Mouse (Mus musculus) lung, embryonic 16.5 days (tissue): ENCODE measurements around the gene Bola3. TPM values are rescaled to one million over a fixed set of nuclear protein-coding genes. Genes with fewer than 3 reads are reported as not detected.

Experiments
- ATAC-seq: fragments of 200-750 bp; cut with Nextera tagmentation; 2 replicates; pipeline ENCODE4 v1.8.0; 2017; ENCODE audit warnings: low read depth, mild to moderate bottlenecking, moderate library complexity
- H3K27ac ChIP-seq: fragments of 300-500 bp; sonication (generic); 2 replicates; pipeline ENCODE4 v1.5.1; 2014; ENCODE audit warnings: mild to moderate bottlenecking, control low read depth, low read length
- H3K27me3 ChIP-seq: fragments of 300-500 bp; sonication (generic); 2 replicates; pipeline ENCODE4 v1.6.1; 2014; ENCODE audit warnings: low read depth, low read length, mixed read lengths; ENCODE audit not compliant: control insufficient read depth, insufficient read depth
- H3K36me3 ChIP-seq: fragments of 300-500 bp; sonication (generic); 2 replicates; pipeline ENCODE4 v1.6.1; 2014; ENCODE audit warnings: low read length; ENCODE audit not compliant: control insufficient read depth, insufficient read depth
- H3K4me1 ChIP-seq: fragments of 300-500 bp; sonication (generic); replicated peaks from 2 replicates; pipeline ENCODE4 v1.6.1; 2014; ENCODE audit warnings: low read length, mixed read lengths; ENCODE audit not compliant: control insufficient read depth, insufficient read depth
- H3K4me2 ChIP-seq: fragments of 300-500 bp; sonication (generic); 2 replicates; pipeline ENCODE4 v1.6.1; 2014; ENCODE audit warnings: low read depth, low read length, control low read depth
- H3K4me3 ChIP-seq: fragments of 300-500 bp; sonication (generic); 2 replicates; pipeline ENCODE4 v1.5.1; 2014; ENCODE audit warnings: mild to moderate bottlenecking, low read length, control low read depth
- H3K9ac ChIP-seq: fragments of 300-500 bp; sonication (generic); 2 replicates; pipeline ENCODE4 v1.6.1; 2014; ENCODE audit warnings: low read length, control low read depth
- H3K9me3 ChIP-seq: fragments of 300-500 bp; sonication (generic); 2 replicates; pipeline ENCODE4 v1.6.1; 2016; ENCODE audit warnings: low read length; ENCODE audit not compliant: control insufficient read depth
- WGBS: fragments of 180-500 bp; shearing (Covaris S2); extraction: QIAGEN DNeasy Blood & Tissue Kit; methylation state at CpG from one replicate; pipeline ENCODE4 v1.1.7; 2014; 5-methylcytosine and 5-hydroxymethylcytosine counted together
- polyA plus RNA-seq: library from polyadenylated mRNA; unstranded; fragments of >200 nt; fragmentation: Nextera tagmentation; extraction: Ambion mirVana; gene quantifications from 2 replicates; pipeline ENCODE4 v1.2.1, GENCODE M21; 2015

Gene Bola3
- polyA plus RNA-seq, 1 experiment from 2014 or later, result 133 TPM

DNA sequence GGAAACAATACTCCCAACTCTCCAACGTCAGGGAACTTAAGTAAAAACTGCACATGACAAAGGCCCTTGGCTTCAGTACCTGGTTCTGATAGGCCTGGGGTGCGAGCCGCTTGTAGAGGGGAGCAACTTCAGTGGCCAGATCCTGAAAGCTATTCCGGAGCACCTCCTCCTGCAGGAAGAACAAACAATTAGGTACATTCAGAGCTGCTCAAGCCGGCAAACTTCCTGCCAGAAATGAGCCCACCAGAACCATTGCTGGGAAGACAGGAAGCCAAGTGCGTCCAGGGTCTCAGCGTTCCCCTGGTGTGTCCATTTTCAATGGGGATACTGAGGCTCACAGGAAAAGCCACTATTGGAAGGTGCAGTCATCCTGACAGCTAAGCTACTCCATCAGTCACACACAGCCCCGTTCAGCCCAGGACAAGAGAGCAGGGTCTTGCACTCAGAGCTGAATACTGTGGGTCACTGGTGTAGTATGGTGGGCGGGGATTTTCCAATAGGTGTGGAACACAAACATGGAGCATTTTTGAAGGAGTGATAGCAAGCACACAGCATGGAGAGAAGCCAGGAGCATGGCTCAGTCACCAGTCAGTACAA, 24.9 kb downstream of the Bola3 start:
- no peak overlapping the region for H3K4me3 ChIP-seq
- no peak overlapping the region for H3K9ac ChIP-seq
- no peak for ATAC-seq
- peaks cover 64% of the 10 kb centered on the region for H3K36me3 ChIP-seq
- H3K4me1 ChIP-seq, result no peaks in the 10 kb centered on the region
- no peak overlapping the region for H3K27ac ChIP-seq
- H3K27me3 ChIP-seq, result no peaks in the 10 kb centered on the region
- no peaks in the 10 kb centered on the region for H3K9me3 ChIP-seq
- H3K4me2 ChIP-seq, result no peak overlapping the region
- 78% methylated on average over 9 of the region's 9 CpGs for WGBS

DNA sequence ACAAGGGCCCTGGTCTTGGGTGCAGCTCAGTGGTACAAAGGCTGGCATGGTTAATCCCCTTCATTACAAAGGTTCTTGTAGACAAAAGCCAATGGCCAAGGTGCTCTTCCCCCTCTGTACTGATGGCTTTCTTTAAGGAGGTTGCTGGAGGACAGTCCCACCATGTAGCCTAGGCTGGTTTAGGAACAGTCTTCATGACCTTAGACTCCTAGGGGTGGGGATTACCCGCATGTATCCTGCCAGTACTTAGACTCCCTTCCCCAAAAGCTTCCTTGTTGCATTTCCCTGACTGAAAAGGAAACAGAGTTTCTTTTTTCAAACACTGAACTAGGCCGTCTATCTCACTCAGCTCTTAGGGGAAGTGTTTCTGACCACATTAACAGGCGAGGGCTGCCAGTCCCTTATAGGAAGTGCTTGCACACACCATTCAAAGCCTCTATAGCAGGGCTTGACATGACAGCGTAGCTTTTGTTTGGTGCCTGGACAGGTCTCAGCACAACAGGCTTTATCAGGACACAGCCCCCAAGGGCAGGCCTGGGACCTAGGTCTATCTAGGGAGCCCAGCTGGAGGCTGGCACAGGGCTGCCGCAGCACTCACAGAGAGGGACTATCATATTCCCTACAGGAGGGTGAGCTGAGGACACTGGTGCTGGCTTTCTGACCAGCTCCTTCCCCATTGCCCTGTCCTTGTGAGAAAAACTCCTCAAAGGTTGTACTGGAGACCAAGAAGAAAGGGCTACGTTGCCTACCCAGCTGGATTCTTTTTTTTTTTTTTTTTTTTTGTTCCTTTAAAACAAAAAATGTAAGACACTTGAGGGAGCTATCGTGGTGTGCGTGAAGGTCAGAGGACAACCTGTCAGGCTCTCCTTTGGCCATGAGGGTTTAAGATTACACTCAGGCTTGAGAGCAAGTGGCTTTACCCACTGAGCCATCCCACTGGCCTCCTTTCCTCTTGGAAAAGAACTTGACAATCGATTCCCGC, 32.9 kb downstream of the Bola3 start:
- H3K4me1 ChIP-seq, result no peaks in the 10 kb centered on the region
- no peaks in the 10 kb centered on the region for H3K27me3 ChIP-seq
- no peak overlapping the region for H3K4me3 ChIP-seq
- H3K27ac ChIP-seq, result no peak overlapping the region
- H3K9ac ChIP-seq, result no peak overlapping the region
- ATAC-seq, result no peak
- H3K9me3 ChIP-seq, result no peaks in the 10 kb centered on the region
- peaks cover 60% of the 10 kb centered on the region for H3K36me3 ChIP-seq
- H3K4me2 ChIP-seq, result no peak overlapping the region
- WGBS, result 78% methylated on average over 10 of the region's 10 CpGs

DNA sequence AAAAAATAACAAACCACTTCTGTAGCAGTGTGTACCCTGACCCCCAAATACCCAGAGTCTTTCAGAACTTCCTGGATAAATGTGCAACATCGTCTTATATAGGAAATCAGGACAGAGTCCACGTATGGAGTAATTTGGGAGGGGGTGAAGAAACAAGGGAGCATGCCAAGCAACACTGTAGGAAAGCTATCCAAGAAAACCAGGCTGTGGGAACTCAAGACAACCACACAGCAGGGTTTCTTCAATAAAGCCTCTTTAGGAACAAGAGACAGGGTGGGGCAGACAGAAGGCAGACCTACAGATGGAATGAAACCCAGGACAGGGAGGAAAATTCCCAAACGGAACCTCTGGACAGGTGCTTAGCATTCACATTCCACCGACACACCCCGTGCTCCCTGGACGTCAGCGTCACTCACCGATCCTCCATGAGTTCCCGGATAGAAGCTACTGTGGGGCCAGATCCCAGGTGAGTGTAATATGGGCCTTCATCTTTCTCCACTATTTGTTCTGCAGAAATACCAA, 36.7 kb downstream of the Bola3 start:
- Histone ChIP-seq H3K36me3 (peaks cover 32% of the 10 kb centered on the region), H3K4me1 (no peaks in the 10 kb centered on the region), H3K27ac (no peak overlapping the region), H3K4me2 (no peak overlapping the region), H3K27me3 (no peaks in the 10 kb centered on the region), H3K4me3 (no peak overlapping the region), H3K9ac (no peak overlapping the region), H3K9me3 (no peaks in the 10 kb centered on the region)
- 85% methylated on average over 9 of the region's 9 CpGs for whole genome bisulfite sequencing
- ATAC-seq, result no peak

DNA sequence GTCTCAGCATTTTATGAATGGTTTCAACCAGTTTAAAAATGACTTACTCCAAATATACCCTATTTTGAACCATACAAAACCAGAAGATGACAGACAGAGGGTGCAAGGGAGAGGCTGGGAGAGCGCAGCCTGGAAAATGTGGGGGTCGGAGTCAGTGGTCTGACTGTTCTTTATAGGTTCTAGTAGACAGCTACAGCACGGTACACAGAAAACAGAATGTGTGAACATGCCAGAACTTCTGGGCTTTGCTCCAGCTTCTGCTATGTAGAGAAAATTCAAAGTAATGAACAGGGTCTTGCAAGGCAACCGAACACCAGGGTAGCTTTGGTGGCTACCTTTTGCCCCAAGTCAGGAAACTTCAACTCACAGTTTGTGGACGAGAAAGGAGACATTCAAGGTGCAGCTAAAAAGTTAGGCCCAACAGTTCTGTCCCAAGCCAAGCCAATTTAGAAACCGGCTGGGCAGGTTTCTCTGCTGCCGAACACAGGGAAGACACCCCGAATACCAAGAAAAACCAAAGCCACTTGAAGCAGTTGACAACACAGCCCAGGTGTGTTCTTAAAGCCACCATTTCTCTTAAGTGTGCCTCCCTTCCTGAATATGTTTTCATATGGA, 43.3 kb downstream of the Bola3 start:
- Histone ChIP-seq H3K9me3 (no peaks in the 10 kb centered on the region), H3K4me1 (peaks cover 6% of the 10 kb centered on the region; the same call in 1 of the 2 replicates), H3K27me3 (no peaks in the 10 kb centered on the region), H3K4me3 (no peak overlapping the region), H3K9ac (no peak overlapping the region), H3K36me3 (peaks cover 21% of the 10 kb centered on the region), H3K4me2 (no peak overlapping the region), H3K27ac (peak overlapping the region; percentile 34)
- WGBS, result 62% methylated on average over 8 of the region's 8 CpGs
- ATAC-seq, result 0 out of 2 replicates have a peak, but pooled peaks have one; percentile 31

DNA sequence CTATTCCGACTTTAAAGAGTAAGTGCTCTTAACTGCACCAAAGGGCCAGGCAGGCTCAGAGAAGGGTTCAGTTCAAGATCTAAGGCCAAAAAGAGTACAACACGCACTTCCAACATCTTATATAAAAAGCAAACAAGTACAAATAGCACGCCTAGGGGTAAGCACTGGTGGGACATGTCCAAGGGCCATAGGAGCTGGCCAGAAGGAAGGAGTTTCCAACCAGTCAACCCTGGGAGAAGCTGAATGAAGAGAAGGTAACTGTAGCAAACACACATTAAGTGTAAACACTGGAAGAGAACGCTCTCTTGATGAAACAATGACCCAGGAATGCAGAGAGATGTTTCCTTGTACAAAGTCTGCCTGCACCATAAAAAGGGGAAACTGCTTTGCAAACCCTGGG, 45.2 kb downstream of the Bola3 start:
- WGBS, result 57% methylated on average over 4 of the region's 4 CpGs
- H3K4me1 ChIP-seq, result peaks cover 6% of the 10 kb centered on the region; the same call in 1 of the 2 replicates
- peaks cover 29% of the 10 kb centered on the region for H3K36me3 ChIP-seq
- no peak overlapping the region for H3K4me2 ChIP-seq
- no peak overlapping the region for H3K4me3 ChIP-seq
- peak overlapping the region; percentile 6; the same call in 1 of the 2 replicates for H3K27ac ChIP-seq
- H3K27me3 ChIP-seq, result no peaks in the 10 kb centered on the region
- ATAC-seq, result peak; percentile 39
- no peaks in the 10 kb centered on the region for H3K9me3 ChIP-seq
- H3K9ac ChIP-seq, result no peak overlapping the region

DNA sequence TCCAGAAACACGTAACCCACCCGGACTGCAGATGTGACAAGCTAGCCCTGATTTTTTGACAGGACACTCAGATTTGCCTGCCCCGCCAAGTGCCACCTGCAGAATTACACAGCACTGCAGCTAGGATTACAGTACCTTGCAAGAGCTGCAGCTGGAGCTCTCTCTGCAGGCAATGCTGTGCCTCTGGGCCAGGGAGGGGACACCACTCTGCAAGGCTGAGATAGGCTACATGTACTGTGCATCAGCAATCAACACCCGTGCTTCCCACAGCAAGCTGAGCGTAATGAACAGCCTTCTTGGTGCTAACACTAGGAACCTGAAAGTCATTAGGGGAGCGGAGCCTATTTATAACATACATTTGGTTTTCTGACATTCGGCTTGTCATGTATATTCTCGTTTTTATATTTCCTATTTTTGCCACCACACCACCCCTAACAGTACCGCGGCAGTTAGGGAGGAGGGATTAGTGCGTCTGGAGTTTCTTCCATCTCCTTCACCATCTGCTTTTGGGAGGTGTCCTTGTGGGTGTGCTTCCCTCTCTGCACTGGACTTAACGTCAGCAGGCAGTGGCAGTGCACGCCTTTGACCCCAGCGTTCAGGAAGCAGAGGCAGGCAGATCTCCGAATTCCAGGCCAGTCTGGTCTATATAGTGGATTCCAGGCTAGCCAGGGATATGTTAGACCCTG, 46.7 kb downstream of the Bola3 start:
- Histone ChIP-seq H3K4me3 (no peak overlapping the region), H3K36me3 (peaks cover 29% of the 10 kb centered on the region)
- 90% methylated on average over 15 of the region's 15 CpGs for WGBS

DNA sequence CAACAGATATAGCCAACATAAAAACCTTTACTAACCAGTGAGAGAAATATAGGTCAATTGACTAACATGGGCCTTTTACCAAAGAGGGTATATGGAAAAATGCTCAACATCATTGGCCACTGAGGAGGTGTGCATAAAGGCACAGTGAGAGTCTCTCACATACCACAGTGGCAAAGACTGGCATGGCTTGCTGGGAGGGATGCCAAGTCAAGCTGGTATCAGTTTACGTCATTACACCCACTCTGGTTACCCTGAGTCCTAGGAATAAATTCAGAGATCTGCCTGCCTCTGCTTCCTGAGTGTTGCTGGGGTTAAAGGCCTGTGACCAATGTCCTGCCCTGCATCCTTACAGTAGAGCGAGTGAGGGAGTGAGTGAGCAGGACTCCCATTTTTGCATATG, 47.8 kb downstream of the Bola3 start:
- Histone ChIP-seq H3K27me3 (no peaks in the 10 kb centered on the region), H3K4me1 (peaks cover 6% of the 10 kb centered on the region; the same call in 1 of the 2 replicates), H3K9me3 (no peaks in the 10 kb centered on the region), H3K36me3 (peaks cover 24% of the 10 kb centered on the region), H3K27ac (no peak overlapping the region), H3K9ac (no peak overlapping the region), H3K4me3 (no peak overlapping the region), H3K4me2 (no peak overlapping the region)
- WGBS, result 92% methylated on average over 2 of the region's 2 CpGs
- ATAC-seq, result no peak

More for the DNA sequence above, 46.7 kb downstream of the Bola3 start:
- Histone ChIP-seq H3K4me2 (no peak overlapping the region), H3K27ac (no peak overlapping the region), H3K9me3 (no peaks in the 10 kb centered on the region), H3K9ac (no peak overlapping the region), H3K4me1 (peaks cover 6% of the 10 kb centered on the region; the same call in 1 of the 2 replicates), H3K27me3 (no peaks in the 10 kb centered on the region)
- ATAC-seq, result no peak

DNA sequence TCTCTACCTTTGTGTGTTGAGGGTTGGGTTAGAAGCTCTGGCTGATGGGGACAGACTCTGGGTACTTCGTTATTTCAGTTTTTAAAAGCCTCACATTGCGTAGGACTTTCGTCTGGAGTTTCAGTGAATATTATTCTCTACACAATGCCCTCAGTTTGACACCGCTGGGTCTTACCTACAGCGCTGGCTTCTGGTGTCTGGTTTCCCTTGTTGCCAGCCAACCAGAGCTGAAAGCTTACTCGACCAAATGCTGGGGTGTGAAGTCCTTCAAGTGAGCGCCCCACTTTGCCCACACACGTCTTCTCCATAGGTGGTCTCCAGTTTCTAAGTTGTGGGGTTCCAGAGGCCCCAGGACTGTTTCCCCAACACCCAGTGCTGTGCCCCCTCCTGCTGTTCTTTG, 48.8 kb downstream of the Bola3 start:
- Histone ChIP-seq H3K4me2 (no peak overlapping the region), H3K9me3 (no peaks in the 10 kb centered on the region), H3K36me3 (peaks cover 34% of the 10 kb centered on the region), H3K27ac (no peak overlapping the region), H3K27me3 (no peaks in the 10 kb centered on the region), H3K9ac (no peak overlapping the region), H3K4me3 (no peak overlapping the region), H3K4me1 (no peaks in the 10 kb centered on the region)
- 67% methylated on average over 8 of the region's 8 CpGs for WGBS
- ATAC-seq, result no peak
